Mouse (Mus musculus): ENCODE results near the gene Hsd17b7.
A peak's percentile ranks its signal among the peaks of the same experiment; 100 is the strongest.
"Not testable (repeated sequence)": the region's sequence is repeated elsewhere in the genome, so short reads cannot be mapped to it uniquely, and the experiment has no call there.

Gene Hsd17b7

GRCm38 (mm10) chr1:169968792-169969515 lies at the start of gene Hsd17b7:
Hsd17b7 (minus strand) TSS chr1:169969241.
- peak; percentile 99 for DNase-seq (ENCODE audit: low read depth, low spot score)

GRCm38 (mm10) chr1:170014784-170015183 lies 45.7 kb upstream of the Hsd17b7 start:
- no peak for DNase-seq (ENCODE audit: low read depth, low spot score)

GRCm38 (mm10) chr1:170010716-170011505 lies 41.9 kb upstream of the Hsd17b7 start:
- no peak for DNase-seq (ENCODE audit: low read depth, low spot score)

GRCm38 (mm10) chr1:170009296-170009695 lies 40.3 kb upstream of the Hsd17b7 start:
- DNase-seq (ENCODE audit: low read depth, low spot score), result no peak

- no peak for DNase-seq (ENCODE audit: low read depth, low spot score)
These were observed 39.6 kb upstream of the Hsd17b7 start for GRCm38 (mm10) chr1:170008432-170009220.

GRCm38 (mm10) chr1:170006516-170006915 lies 37.5 kb upstream of the Hsd17b7 start:
- DNase-seq (ENCODE audit: low read depth, low spot score), result no peak

- no peak for DNase-seq (ENCODE audit: low read depth, low spot score)
These were observed 36.3 kb upstream of the Hsd17b7 start for GRCm38 (mm10) chr1:170005297-170005696.

GRCm38 (mm10) chr1:169993901-169994300 lies 24.9 kb upstream of the Hsd17b7 start:
- not testable (repeated sequence) for DNase-seq (ENCODE audit: low read depth, low spot score)

- peak; percentile 19 for DNase-seq (ENCODE audit: low read depth, low spot score)
These were observed 17.1 kb upstream of the Hsd17b7 start for GRCm38 (mm10) chr1:169986166-169986565.

GRCm38 (mm10) chr1:169977621-169978020 lies 8.6 kb upstream of the Hsd17b7 start:
- no peak for DNase-seq (ENCODE audit: low read depth, low spot score)

GRCm38 (mm10) chr1:169971998-169972397 lies 3.0 kb upstream of the Hsd17b7 start:
- DNase-seq (ENCODE audit: low read depth, low spot score), result no peak

GRCm38 (mm10) chr1:169970936-169971335 lies 1.9 kb upstream of the Hsd17b7 start:
- no peak for DNase-seq (ENCODE audit: low read depth, low spot score)

- no peak for DNase-seq (ENCODE audit: low read depth, low spot score)
These were observed 460 bp upstream of the Hsd17b7 start for GRCm38 (mm10) chr1:169969516-169969886.

GRCm38 (mm10) chr1:169953106-169953505 lies 15.9 kb downstream of the Hsd17b7 start:
- DNase-seq (ENCODE audit: low read depth, low spot score), result no peak

GRCm38 (mm10) chr1:169952636-169953035 lies 16.4 kb downstream of the Hsd17b7 start:
- no peak for DNase-seq (ENCODE audit: low read depth, low spot score)

- no peak for DNase-seq (ENCODE audit: low read depth, low spot score)
These were observed 17.5 kb downstream of the Hsd17b7 start for GRCm38 (mm10) chr1:169951561-169951960.

GRCm38 (mm10) chr1:169950651-169951050 lies 18.4 kb downstream of the Hsd17b7 start:
- DNase-seq (ENCODE audit: low read depth, low spot score), result no peak

GRCm38 (mm10) chr1:169949981-169950380 lies 19.1 kb downstream of the Hsd17b7 start:
- DNase-seq (ENCODE audit: low read depth, low spot score), result no peak

- no peak for DNase-seq (ENCODE audit: low read depth, low spot score)
These were observed 20.2 kb downstream of the Hsd17b7 start for GRCm38 (mm10) chr1:169948866-169949265.

GRCm38 (mm10) chr1:169948280-169948679 lies 20.8 kb downstream of the Hsd17b7 start:
- no peak for DNase-seq (ENCODE audit: low read depth, low spot score)

- DNase-seq (ENCODE audit: low read depth, low spot score), result no peak
These were observed 21.4 kb downstream of the Hsd17b7 start for GRCm38 (mm10) chr1:169947654-169948053.

- no peak for DNase-seq (ENCODE audit: low read depth, low spot score)
These were observed 23.0 kb downstream of the Hsd17b7 start for GRCm38 (mm10) chr1:169946004-169946403.
